ENCODE assay signal across 10 mouse cellular contexts in genomic region chr11:102086331-102086730, GRCm38 (mm10). TPM values are rescaled to one million over a fixed set of nuclear protein-coding genes. Genes with fewer than 3 reads are reported as not detected.
DNase-seq lines count a peak whose midpoint lies in the region; ATAC-seq and TF ChIP-seq lines count a peak whose summit lies in the region.
"Had no signal": no experiment of that assay in that cellular context is flagged by ENCODE, and none has a peak within 500 bp of the region (broad histone marks: within the 10 kb centered on the region; RNA-seq: fewer than 3 reads in every experiment).

No protein-coding gene starts in this region.

- WGBS in heart, embryonic 13.5 days, result 21% methylated on average over 3 of the region's 3 CpGs
- WGBS in hindbrain, embryonic 12.5 days, result 0% methylated on average over 3 of the region's 3 CpGs
- WGBS in limb, embryonic 10.5 days, result 17% methylated on average over 3 of the region's 3 CpGs
- 44% methylated on average over 3 of the region's 3 CpGs for whole genome bisulfite sequencing in thymus, adult 2 months

- TF ChIP-seq CTCF in brain, embryonic 14.5 days (IDR thresholded peaks at IDR 0.05; ENCODE audit: borderline replicate concordance, extremely low read depth, insufficient read depth, insufficient read length), result peak; percentile 55
- no peak for TF ChIP-seq CTCF in thymus, adult 2 months (IDR thresholded peaks at IDR 0.05; ENCODE audit: borderline replicate concordance, control insufficient read depth, extremely low read depth, insufficient read depth, low read length, poor library complexity)

- H3K27ac ChIP-seq in heart, embryonic 13.5 days (replicated peaks), result peak overlapping the region; percentile 89; the same call in 1 of the 2 replicates
- H3K27ac ChIP-seq in hindbrain, embryonic 12.5 days, result peak overlapping the region; percentile 96
- peak overlapping the region; percentile 89 for H3K27ac ChIP-seq in limb, embryonic 10.5 days
- H3K27ac ChIP-seq in thymus, adult 2 months (ENCODE audit: control insufficient read depth, insufficient read depth, low read length), result no peak overlapping the region

- ATAC-seq in heart, embryonic 13.5 days (ENCODE audit: extremely low read depth, insufficient number of reproducible peaks, low FRiP score, low TSS enrichment), result no peak
- no peak for ATAC-seq in hindbrain, embryonic 12.5 days (ENCODE audit: low FRiP score)

- H3K4me1 ChIP-seq in heart, embryonic 13.5 days, result peaks cover 40% of the 10 kb centered on the region
- H3K4me1 ChIP-seq in hindbrain, embryonic 12.5 days, result peaks cover 46% of the 10 kb centered on the region
- H3K4me1 ChIP-seq in limb, embryonic 10.5 days, result peaks cover 74% of the 10 kb centered on the region
- H3K4me1 ChIP-seq in thymus, adult 2 months (replicated peaks; ENCODE audit: control insufficient read depth, insufficient read depth, low read length), result peaks cover 25% of the 10 kb centered on the region

- peaks cover 10% of the 10 kb centered on the region for H3K36me3 ChIP-seq in heart, embryonic 13.5 days
- H3K36me3 ChIP-seq in hindbrain, embryonic 12.5 days, result no peaks in the 10 kb centered on the region
- H3K36me3 ChIP-seq in limb, embryonic 10.5 days, result peaks cover 14% of the 10 kb centered on the region
- H3K36me3 ChIP-seq in thymus, adult 2 months (ENCODE audit: control insufficient read depth, insufficient read depth, low read length), result no peaks in the 10 kb centered on the region

- H3K9ac ChIP-seq in heart, embryonic 13.5 days, result peak overlapping the region; percentile 88
- peak overlapping the region; percentile 75 for H3K9ac ChIP-seq in hindbrain, embryonic 12.5 days

- H3K27me3 ChIP-seq in heart, embryonic 13.5 days (replicated peaks), result no peaks in the 10 kb centered on the region
- no peaks in the 10 kb centered on the region for H3K27me3 ChIP-seq in hindbrain, embryonic 12.5 days
- peaks cover 10% of the 10 kb centered on the region for H3K27me3 ChIP-seq in limb, embryonic 10.5 days (ENCODE audit: low read depth, poor library complexity, severe bottlenecking)
- H3K27me3 ChIP-seq in thymus, adult 2 months (ENCODE audit: control insufficient read depth, insufficient read depth, low read length), result peaks cover 19% of the 10 kb centered on the region

- no peak for DNase-seq in heart, postnatal 36 days
- peak; percentile 95 for DNase-seq in brain, embryonic 14.5 days (ENCODE audit: low read depth)
- no peak for DNase-seq in limb, embryonic 10.5 days (ENCODE audit: low spot score)
- DNase-seq in retina, postnatal 1 day, result peak; percentile 89
- DNase-seq in natural killer cell, adult 2 months (ENCODE audit: low spot score in 2 of 2), result no peak
- DNase-seq in thymus, adult 2 months, result no peak

- peak overlapping the region; percentile 83 for H3K4me3 ChIP-seq in heart, embryonic 13.5 days
- H3K4me3 ChIP-seq in hindbrain, embryonic 12.5 days, result peak overlapping the region; percentile 62
- peak overlapping the region; percentile 82 for H3K4me3 ChIP-seq in limb, embryonic 10.5 days
- no peak overlapping the region for H3K4me3 ChIP-seq in thymus, adult 2 months (ENCODE audit: control insufficient read depth, insufficient read depth, low read length)

- peak overlapping the region; percentile 97 for H3K4me2 ChIP-seq in heart, embryonic 13.5 days
- peak overlapping the region; percentile 80 for H3K4me2 ChIP-seq in hindbrain, embryonic 12.5 days (replicated peaks)

- H3K9me3 ChIP-seq in heart, embryonic 13.5 days, result no peaks in the 10 kb centered on the region
- H3K9me3 ChIP-seq in hindbrain, embryonic 12.5 days (replicated peaks), result no peaks in the 10 kb centered on the region
- H3K9me3 ChIP-seq in limb, embryonic 10.5 days (replicated peaks), result no peaks in the 10 kb centered on the region

- intact Hi-C loops in heart, postnatal 36 days (cut with DNase I), result no loop called here

- no peak for TF ChIP-seq POLR2A in brain, embryonic 14.5 days (IDR thresholded peaks at IDR 0.05; ENCODE audit: borderline replicate concordance, extremely low read depth, insufficient read depth, insufficient read length, poor library complexity, severe bottlenecking)
- TF ChIP-seq POLR2A in thymus, adult 2 months (IDR thresholded peaks at IDR 0.05; ENCODE audit: control insufficient read depth, extremely low read depth, insufficient read depth, low read length, poor library complexity), result no peak

RNA-seq across cellular contexts. Expression of gene Mpp2, which starts 2.0 kb away (rescaled TPM):
- polyA plus RNA-seq in heart, embryonic 13.5 days (2015; fragmentation: Nextera tagmentation; extraction: Ambion mirVana), result 10.6 and 11.0 TPM in 2 replicates
- 1 to 10 TPM; 2.1 to 3.1 TPM for total RNA-seq in heart, postnatal 36 days (2021)
- polyA plus RNA-seq in brain, embryonic 14.5 days (2012; rRNA removed), result 49.9 and 51.5 TPM in 2 replicates
- polyA plus RNA-seq in hindbrain, embryonic 12.5 days (2016; fragmentation: Nextera tagmentation; extraction: Ambion mirVana), result 22.0 and 24.1 TPM in 2 replicates
- polyA plus RNA-seq in limb, embryonic 10.5 days (2016; fragmentation: Nextera tagmentation; extraction: Ambion mirVana), result 11.5 and 16.6 TPM in 2 replicates
- polyA plus RNA-seq in thymus, adult 2 months (2012; rRNA removed), result 3.7 and 3.8 TPM in 2 replicates

RNA-seq across cellular contexts. Expression of gene Ppy, which starts 14.8 kb away (rescaled TPM):
- polyA plus RNA-seq in heart, embryonic 13.5 days (2015; fragmentation: Nextera tagmentation; extraction: Ambion mirVana), result not detected in 2 replicates
- total RNA-seq in heart, postnatal 36 days (2021), result not detected
- polyA plus RNA-seq in brain, embryonic 14.5 days (2012; rRNA removed), result not detected in 2 replicates
- not detected in 2 replicates for polyA plus RNA-seq in hindbrain, embryonic 12.5 days (2016; fragmentation: Nextera tagmentation; extraction: Ambion mirVana)
- not detected in 2 replicates for polyA plus RNA-seq in limb, embryonic 10.5 days (2016; fragmentation: Nextera tagmentation; extraction: Ambion mirVana)
- polyA plus RNA-seq in thymus, adult 2 months (2012; rRNA removed), result 11.8 TPM in 2 replicates
- total RNA-seq: ES-E14; liver, adult 2 months had no signal
- polyA plus RNA-seq: liver, adult 2 months had no signal

RNA-seq across cellular contexts. Expression of gene Pyy, which starts 21.3 kb away (rescaled TPM):
- 1.2 TPM in 1 of 2 replicates, not detected in the other for polyA plus RNA-seq in heart, embryonic 13.5 days (2015; fragmentation: Nextera tagmentation; extraction: Ambion mirVana)
- not detected for total RNA-seq in heart, postnatal 36 days (2021)
- 1.8 and 4.0 TPM in 2 replicates for polyA plus RNA-seq in brain, embryonic 14.5 days (2012; rRNA removed)
- polyA plus RNA-seq in hindbrain, embryonic 12.5 days (2016; fragmentation: Nextera tagmentation; extraction: Ambion mirVana), result 3.3 and 5.5 TPM in 2 replicates
- polyA plus RNA-seq in limb, embryonic 10.5 days (2016; fragmentation: Nextera tagmentation; extraction: Ambion mirVana), result not detected in 2 replicates
- 51.8 and 53.2 TPM in 2 replicates for polyA plus RNA-seq in thymus, adult 2 months (2012; rRNA removed)
- total RNA-seq: liver, adult 2 months had no signal

RNA-seq across cellular contexts. Expression of gene Cd300lg, which starts 45.0 kb away (rescaled TPM):
- polyA plus RNA-seq in heart, embryonic 13.5 days (2015; fragmentation: Nextera tagmentation; extraction: Ambion mirVana), result 2.7 and 2.9 TPM in 2 replicates
- 10 to 100 TPM; 68.3 to 69.5 TPM for total RNA-seq in heart, postnatal 36 days (2021)
- polyA plus RNA-seq in brain, embryonic 14.5 days (2012; rRNA removed), result 0.11 and 0.15 TPM in 2 replicates
- polyA plus RNA-seq in hindbrain, embryonic 12.5 days (2016; fragmentation: Nextera tagmentation; extraction: Ambion mirVana), result 0.12 and 0.43 TPM in 2 replicates
- 0.38 and 0.45 TPM in 2 replicates for polyA plus RNA-seq in limb, embryonic 10.5 days (2016; fragmentation: Nextera tagmentation; extraction: Ambion mirVana)
- 12.5 and 18.3 TPM in 2 replicates for polyA plus RNA-seq in thymus, adult 2 months (2012; rRNA removed)
- total RNA-seq: ES-E14 had no signal

RNA-seq across cellular contexts. Expression of gene Mpp3, which starts 58.1 kb away (rescaled TPM):
- 2.9 and 3.8 TPM in 2 replicates for polyA plus RNA-seq in heart, embryonic 13.5 days (2015; fragmentation: Nextera tagmentation; extraction: Ambion mirVana)
- 1 to 10 TPM; 1.7 to 1.9 TPM for total RNA-seq in heart, postnatal 36 days (2021)
- 50.9 and 55.3 TPM in 2 replicates for polyA plus RNA-seq in brain, embryonic 14.5 days (2012; rRNA removed)
- 35.6 and 36.2 TPM in 2 replicates for polyA plus RNA-seq in hindbrain, embryonic 12.5 days (2016; fragmentation: Nextera tagmentation; extraction: Ambion mirVana)
- polyA plus RNA-seq in limb, embryonic 10.5 days (2016; fragmentation: Nextera tagmentation; extraction: Ambion mirVana), result 17.7 and 18.4 TPM in 2 replicates
- polyA plus RNA-seq in thymus, adult 2 months (2012; rRNA removed), result 0.28 and 0.50 TPM in 2 replicates

Comparison
In these comparisons a context has a peak if more than half of its experiments do, and no peak if none do; other contexts are left out.
1. DNase-seq: peak in brain, embryonic 14.5 days (single experiment) and retina, postnatal 1 day (single experiment); none in heart, postnatal 36 days (0 of 2), limb, embryonic 10.5 days (single experiment), natural killer cell, adult 2 months (0 of 2) and thymus, adult 2 months (single experiment).
2. RNA of gene Ppy, which starts 14.8 kb away (polyA plus RNA-seq): 11.8 TPM in thymus, adult 2 months; not detected in heart, embryonic 13.5 days, not detected in brain, embryonic 14.5 days, not detected in hindbrain, embryonic 12.5 days and not detected in limb, embryonic 10.5 days; every median in the first group is over 10 times any median in the second.